Mouse (Mus musculus): ENCODE results near the gene Polr1d. TPM values are rescaled to one million over a fixed set of nuclear protein-coding genes. Genes with fewer than 3 reads are reported as not detected.

Gene Polr1d
- 100 to 1,000 TPM; 127 to 139 TPM for total RNA-seq (2021)
- long read RNA-seq, experiment 1, transcript Polr1d-202 (3 exons, 1,137 nt): minor isoform, 87 of 195 reads
- long read RNA-seq, experiment 1, transcript Polr1d-201 (2 exons, 1,196 nt): major isoform, 95 of 195 reads
- long read RNA-seq, experiment 1, partial matches to known transcripts: 8 of 195 reads
- long read RNA-seq, experiment 1, other reads (novel, unspliced or antisense): 5 of 195 reads
- long read RNA-seq, experiment 2, transcript Polr1d-201 (2 exons, 1,196 nt): minor isoform, 37 of 80 reads
- long read RNA-seq, experiment 2, transcript Polr1d-202 (3 exons, 1,137 nt): major isoform, 42 of 80 reads
- long read RNA-seq, experiment 2, partial matches to known transcripts: 0 of 80 reads
- long read RNA-seq, experiment 2, other reads (novel, unspliced or antisense): 1 of 80 reads

DNA sequence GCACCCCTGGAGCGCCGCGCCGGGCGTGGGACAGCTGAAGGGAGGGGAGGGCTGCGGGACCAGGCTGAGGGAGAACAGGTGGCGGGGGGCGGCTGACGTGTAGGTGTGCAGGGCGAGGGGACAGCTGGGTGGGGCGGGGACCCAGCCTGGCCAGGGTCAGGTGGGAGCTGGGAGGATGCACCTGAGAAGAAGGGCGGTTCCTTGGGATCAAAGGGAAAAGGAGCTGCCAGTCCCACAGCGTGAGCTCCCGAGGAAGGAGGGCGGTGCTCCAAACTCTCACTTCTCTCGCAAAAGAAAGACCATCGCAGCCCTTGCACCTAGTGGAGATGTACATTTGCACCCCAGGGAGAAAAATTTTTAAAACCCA is at the start of gene Polr1d:
Gene Polr1d (plus strand): TSS at position 252 of the 367 bp plus-strand sequence.
- no peak for DNase-seq

- DNase-seq: no peak
These were observed 45.6 kb upstream of the Polr1d start for GRCm38 (mm10) chr5:147031281-147031680.

DNA sequence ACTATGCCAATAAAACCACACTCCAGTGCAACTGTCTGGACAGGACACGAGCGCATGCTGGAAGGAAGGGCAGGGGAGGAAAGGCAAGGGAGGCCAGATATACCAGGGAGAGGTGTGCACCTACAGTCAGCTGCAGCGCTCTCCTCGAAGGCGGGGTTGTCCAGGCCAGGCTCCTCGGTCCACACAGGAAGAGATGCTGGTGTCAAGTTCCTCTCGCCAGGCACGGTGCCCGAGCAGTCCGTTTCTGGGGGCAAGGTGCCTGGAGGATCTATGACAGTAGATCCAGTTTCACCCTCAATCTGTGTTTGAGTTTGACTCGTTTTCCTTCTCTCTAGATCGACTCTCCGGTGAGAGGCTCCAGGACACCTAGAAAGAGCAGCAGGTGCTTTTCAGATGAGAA is 43.7 kb upstream of the Polr1d start:
- DNase-seq: no peak

- no peak for DNase-seq
These were observed 42.6 kb upstream of the Polr1d start for GRCm38 (mm10) chr5:147034283-147034682.

DNA sequence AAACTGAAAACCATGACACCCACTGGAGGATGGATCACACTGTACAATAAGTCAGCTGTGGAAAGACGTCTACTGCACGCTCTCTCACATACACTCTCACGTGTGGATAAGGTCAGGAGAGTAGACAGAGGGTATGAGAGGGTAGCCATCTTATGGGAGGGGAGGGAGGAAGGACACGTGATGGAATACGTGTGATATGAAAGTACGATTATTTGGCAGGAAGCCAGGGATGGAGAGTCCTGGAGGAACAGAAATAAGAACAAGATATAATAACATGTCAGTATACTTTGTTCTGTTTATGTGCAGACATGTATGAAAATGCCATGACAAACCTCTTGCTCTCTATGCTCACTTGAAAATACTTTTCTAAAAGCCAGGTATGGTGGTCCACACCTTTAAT is 41.5 kb upstream of the Polr1d start:
- no peak for DNase-seq

DNA sequence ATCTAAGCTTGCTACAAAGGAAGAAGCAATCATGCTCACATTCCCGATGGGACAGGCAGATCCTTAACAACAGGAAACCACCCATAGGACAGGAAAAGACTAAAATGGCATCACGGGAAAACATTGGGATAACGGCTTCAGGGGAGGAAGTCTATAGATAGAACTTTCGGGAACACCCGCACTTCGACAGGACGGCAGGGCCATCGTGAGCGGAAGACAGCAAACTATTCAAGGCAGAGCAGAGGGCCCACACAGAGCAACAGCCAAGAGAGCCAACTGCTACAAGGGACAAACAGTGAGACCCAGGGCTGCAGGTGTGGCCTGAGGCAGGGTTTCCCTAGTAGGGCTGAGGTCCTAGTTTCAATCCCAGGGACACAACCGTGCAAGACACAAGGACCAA is 40.8 kb upstream of the Polr1d start:
- DNase-seq: peak in 1 of 2 experiments; percentile 38

- no peak for DNase-seq
These were observed 40.2 kb upstream of the Polr1d start for GRCm38 (mm10) chr5:147036661-147037060.

DNA sequence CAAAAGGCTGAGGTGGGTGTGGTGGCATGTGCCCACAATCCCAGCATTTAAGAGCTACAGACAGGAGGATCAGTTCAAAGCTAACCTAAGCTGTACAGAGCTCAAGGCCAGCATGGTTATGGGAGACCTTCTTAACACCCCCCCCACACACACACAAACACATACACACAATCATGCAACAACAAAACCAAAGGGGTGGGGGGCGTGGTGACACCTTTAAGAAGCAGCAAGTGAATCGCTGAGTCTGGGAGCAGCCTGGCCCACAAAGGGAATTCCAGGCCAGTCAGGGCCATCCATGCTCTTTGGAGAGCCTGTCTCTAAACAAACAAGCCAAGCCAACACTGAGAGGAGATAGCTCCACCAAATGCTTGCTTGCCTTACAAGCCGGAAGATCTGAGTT is 39.2 kb upstream of the Polr1d start:
- DNase-seq: no peak

GRCm38 (mm10) chr5:147039394-147039793 is 37.5 kb upstream of the Polr1d start:
- no peak for DNase-seq

DNA sequence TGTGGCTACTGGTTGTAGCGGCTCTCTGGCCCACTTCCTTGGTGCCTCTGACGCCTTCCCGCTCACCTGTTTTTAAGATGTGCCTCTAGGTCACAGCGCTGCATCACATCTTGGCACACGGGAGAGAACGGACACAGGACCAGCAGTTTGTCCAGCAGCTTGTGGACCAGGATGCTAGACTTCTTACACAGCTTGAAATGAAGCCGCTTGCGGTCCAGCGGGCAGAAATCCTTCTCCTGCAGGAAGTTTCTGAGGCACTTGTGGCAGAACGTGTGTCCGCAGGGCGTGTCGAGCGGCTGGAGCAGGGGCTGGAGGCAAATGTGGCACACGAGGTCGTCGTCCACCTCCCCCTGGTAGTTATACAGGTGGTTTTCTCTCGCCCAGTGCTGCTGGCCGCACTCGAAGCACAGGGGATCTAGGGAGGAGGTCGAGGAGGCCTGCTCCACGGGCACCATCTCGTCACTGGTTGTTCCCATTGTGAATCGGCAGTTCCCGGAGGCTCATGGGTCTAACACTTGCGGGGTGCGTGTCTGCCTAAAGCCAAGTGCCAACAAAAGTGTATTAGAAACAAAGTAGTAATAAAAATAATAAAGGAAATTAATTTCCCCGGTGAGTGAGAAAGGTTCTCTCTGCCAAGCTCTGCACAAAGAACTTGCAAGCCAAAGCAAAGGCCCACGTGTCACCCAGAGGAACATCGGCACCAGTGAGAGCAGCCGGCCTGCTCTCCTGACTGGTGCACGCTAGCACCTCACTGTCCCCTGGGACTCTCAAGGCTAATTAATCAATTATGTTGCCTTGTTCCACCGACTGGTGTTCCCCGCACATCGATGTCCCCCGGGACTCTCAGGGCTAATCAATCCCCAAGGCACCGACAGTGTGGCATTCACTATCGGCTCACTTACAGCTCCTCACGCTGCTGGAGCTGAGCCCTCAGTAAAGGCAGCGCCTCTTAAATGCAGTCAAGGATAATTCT is 34.6 kb upstream of the Polr1d start:
- DNase-seq: no peak

GRCm38 (mm10) chr5:147043240-147043844 is 33.5 kb upstream of the Polr1d start:
- DNase-seq: no peak

- DNase-seq: no peak
These were observed 31.5 kb upstream of the Polr1d start for GRCm38 (mm10) chr5:147045311-147045710.

- no peak for DNase-seq
These were observed 30.9 kb upstream of the Polr1d start for GRCm38 (mm10) chr5:147045929-147046328.

DNA sequence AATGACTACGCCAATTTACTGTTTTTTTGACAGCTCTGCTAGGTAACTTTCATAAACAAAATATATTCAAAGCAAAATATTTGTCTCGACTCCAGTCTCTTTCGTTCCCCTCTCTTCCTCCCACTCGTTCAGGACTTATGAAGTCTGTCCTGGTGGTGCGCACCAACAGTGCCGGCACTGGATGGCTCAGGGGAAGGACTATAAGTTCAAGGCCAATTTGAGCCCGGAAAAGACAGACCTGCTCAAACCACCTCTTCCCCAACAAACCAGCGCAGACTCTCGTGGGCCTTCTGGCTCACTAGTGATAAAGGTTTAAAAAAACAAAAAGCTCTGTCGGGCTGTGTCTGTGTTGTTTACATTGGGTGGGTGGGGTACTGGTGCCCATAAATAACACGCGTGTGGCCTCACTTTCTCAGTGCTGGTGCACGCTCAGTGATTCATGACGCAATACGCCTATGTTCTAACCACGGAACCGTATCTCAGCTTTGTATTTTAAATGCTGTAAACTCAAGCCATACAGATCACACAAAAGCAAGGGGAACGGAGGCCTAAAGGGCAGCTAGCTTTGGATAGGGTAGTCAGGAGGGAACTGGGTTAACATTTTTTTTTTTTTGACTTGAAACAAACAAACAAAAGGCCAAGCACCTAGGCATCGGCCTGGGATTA is 27.2 kb upstream of the Polr1d start:
- DNase-seq: no peak

DNA sequence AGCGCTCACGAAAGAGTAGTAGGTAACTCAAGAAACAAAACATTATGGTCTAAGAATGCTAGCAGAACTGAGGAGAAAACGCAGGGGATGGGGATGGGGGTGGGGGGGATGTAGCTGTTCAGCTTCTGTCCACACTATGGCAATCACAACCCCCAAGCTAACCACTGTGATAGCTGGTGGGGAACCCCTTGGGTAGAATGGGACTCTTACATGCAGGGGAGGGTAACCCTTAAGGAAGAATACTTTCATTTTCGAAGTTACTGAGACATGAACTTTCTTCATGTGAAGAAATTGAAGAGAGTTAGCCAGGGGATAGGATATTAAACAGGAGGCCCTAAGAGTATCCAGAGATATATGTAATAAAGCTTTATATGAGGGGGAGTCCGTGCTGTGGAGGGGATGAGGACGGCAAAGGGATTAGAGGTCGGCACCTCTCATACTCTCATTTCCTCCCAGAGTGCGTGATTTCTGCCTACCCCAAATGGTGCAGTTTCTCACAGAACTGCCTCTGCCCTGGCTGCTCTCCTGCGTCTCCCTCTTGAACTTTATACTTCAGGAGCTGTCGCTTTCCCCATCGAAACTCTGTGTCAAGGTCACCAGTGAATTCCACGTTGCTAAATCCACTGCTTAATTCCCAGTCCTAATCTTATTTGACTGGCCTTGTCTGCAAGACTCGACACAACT is 25.9 kb upstream of the Polr1d start:
- peak; percentile 31 to 42 for DNase-seq

GRCm38 (mm10) chr5:147051500-147052308 is 25.1 kb upstream of the Polr1d start:
- peak; percentile 38 to 55 for DNase-seq

DNA sequence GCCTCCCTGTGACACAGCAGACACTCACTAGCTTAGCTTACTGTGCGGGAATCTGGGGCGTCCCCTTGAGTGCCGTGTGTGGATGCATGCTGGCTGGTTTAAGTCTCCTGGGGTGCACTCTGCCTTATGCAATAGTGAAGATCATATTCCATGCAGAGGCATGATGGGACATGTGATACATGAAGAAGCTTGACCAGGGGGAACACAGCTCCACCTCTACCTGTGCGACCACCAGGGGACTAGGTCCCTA is 24.6 kb upstream of the Polr1d start:
- DNase-seq: no peak

DNA sequence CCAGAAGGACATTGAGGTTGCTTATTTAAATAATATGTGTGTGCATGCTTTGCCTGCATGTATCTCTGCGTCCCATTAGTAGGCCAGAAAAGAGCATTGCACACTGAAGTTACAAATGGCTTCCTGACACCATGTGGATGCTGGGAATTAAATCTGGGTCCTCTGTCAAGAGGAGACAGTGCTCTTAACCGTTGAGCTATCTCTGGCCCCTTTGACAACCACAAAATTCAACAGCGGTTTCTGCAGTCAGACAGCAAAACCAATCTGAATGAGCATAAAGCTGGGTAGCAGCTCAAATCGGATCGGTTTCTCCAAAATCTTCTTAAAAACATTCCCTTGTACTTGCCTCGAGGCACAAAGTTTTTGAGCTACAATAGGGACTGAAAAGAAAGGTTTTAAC is 23.8 kb upstream of the Polr1d start:
- no peak for DNase-seq

DNA sequence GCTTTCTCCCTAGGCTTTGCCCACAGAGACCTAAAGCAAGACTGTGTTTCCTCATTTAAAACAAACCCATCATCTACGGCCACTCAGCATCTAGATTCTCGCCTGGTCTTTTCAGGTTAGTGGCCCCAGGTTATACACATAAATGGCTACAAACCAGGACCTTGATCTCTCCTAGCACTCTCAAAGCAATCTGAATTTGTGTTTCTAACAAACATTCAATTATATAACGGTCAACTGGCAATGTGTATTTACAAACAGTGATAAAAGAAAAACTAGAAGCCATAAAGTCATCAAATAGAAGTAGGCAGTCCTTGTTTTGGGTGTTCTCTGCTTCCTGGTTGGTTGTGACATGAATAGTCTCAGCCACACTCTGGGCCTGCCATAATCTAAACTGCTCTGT is 23.4 kb upstream of the Polr1d start:
- no peak for DNase-seq

- no peak for DNase-seq
These were observed 22.5 kb upstream of the Polr1d start for GRCm38 (mm10) chr5:147054328-147054727.

DNA sequence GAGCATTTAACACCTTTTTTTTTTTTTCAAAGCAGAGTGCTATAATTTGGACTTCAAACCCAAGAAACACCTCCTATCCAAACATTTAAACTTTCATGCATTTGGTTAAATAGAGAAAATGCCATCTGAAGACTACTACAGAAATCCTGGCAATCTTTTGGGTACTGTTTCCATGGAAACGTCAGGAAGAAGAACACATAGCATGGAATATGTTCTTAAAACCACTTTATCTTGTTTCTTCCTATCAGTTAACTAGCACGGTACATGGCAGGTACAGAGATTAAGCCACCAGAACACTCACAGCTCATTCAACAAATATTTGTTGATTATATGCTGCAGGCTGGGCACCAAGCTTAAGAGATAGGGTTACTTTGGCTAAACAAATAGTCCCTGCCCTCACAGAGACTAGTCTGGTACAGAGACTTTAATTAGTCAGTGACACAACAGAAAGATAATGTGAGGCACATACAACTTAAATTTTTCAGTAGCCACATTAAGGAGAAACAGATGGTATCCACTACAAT is 22.0 kb upstream of the Polr1d start:
- DNase-seq: no peak
